Mouse (Mus musculus) brain, embryonic 18.5 days (tissue): ENCODE measurements around the gene Lclat1.
"Not testable (repeated sequence)": the region's sequence is repeated elsewhere in the genome, so short reads cannot be mapped to it uniquely, and the experiment has no call there.

ENCODE experiments used
- DNase-seq: peaks from one replicate; pipeline ENCODE4 v3.0.0-alpha.2; 2012; ENCODE audit warnings: low read depth, low spot score

Lclat1 gene

GRCm38 (mm10) chr17:73238501-73238900, 130.7 kb downstream of the Lclat1 start:
- DNase-seq = no peak

DNA sequence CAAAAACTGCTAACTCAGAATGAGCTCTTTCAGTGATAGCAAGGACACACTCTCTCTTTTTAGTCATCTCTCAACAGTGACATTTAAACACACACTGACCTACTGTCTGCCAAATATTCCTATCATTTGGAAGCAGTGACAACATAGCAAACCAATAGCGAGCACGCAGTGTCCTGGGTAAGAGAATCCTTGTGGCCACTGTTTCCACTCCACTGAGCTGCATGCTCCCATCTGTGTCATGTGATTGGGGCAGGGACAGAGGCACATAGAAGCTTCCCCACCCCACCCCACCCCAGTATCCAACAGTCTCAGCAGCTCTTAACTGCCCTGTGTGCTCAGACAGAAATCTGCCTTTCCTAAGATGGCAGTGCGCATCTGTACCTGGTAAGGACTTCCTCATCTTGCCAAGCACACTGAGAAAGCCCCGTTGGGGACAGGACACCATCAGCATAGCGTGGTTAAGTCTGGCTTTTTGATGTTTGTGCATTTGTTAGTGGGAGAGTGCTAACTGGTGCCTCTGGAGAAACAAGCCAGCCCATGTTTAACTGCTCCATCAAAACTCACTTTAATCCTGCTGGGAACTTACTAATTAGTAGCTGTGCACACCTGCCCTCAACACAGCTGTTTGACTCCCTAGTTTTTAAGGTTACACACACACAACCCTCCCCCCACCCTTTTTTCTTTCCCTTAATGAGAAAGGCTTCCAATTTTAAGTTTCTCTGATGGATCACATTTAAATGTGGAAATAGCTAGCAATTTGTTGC, 133.5 kb downstream of the Lclat1 start:
- DNase-seq = no peak

GRCm38 (mm10) chr17:73243676-73244075, 135.9 kb downstream of the Lclat1 start:
- no peak for DNase-seq

DNA sequence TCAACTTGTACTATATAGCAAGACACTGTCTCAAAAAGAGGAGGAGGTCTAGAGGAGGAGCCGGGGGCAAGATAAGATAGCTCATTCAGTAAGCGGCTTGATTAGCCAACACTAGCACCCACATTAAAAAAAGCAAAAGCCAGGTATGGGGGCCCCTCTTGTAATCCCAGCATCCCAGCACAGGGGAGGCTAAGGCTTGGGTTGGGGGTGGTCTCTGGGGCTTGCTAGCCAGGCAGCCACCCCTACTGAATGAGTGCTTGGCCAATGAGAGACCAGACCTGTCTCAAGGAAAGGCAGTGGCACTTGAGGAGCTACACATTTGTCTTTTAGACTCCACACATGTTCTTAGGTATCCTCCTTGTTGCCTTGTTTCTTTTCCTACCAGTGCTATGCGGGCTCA, 136.8 kb downstream of the Lclat1 start:
- DNase-seq = no peak

DNA sequence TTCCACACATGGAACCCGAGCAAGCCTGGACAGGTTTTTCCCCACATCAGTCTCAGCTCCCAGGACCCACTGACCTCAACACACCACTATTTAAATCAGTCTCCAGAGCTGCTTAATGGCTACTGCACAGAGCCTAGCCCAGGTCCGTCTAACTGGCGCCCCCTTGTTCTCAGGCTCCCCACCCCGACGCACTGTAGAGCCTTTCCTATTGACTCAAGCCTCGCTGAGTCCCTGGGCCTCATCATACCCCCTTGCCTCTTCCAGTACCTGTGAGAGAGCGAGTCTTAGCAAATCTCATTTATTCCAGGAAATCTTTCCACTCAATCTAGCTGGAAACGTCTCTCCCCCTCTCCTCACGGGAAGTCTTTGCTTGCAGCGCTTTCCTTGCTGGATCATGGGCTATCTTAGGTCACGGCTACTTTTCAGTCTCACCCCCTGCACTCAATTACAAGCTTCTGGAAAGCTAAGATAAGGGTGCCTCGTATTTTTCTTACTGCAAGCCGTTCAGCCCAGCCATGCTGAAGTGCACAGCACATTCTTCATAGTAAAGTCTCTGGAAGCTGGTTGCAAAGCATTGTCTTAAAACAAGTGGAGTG, 137.4 kb downstream of the Lclat1 start:
- DNase-seq = no peak

GRCm38 (mm10) chr17:73246036-73246435, 138.3 kb downstream of the Lclat1 start:
- no peak for DNase-seq

- no peak for DNase-seq
Observed at GRCm38 (mm10) chr17:73246926-73247325, 139.1 kb downstream of the Lclat1 start.

DNA sequence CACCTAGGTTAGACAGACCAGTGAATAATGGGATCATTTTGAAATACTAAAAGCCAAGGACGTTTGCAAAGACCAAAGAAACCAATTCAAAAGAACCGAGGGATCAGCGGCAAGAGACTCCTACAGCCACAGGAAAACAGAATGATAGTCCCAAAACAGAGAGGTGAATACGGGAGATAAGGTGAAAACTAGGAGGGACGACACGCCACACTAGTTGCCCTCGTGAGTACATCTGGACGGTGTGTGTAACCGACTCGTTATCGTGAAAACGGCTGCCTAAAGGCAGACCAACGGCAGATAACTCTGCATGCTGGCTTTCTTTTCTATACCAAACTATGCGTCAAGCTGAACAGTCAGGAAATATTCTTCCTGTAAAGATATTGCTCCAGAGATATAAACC, 140.0 kb downstream of the Lclat1 start:
- DNase-seq = no peak

DNA sequence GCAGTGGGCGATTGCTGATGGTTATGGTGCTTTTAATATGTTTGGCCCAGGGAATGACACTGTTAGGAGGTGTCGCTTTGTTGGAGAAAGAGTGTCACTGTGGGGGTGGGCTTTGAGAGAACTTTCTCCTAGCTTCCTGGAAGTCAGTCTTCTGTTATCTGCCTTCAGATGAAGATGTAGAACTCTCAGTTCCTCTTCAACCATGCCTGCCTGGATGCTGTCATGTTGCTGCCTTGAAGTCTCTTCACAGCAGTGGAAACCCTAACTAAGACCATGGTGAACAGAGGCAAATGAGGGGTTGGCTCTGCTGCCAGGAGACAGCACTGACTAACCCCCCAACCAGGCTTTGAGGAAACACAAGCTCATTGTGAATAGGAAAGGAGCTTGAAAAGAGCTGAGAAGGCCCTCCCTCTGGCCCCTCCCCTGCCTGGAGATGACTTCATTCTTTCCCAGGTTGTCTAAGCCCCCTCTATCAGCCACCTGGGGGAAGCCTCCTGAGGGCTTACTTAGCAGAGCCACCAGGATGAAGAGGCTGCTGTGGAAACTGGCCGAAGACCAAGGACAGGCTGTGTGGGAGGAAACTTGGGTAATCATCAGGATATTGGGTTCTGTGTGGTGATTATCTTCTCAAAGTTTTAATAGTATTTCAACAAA, 142.8 kb downstream of the Lclat1 start:
- no peak for DNase-seq

DNA sequence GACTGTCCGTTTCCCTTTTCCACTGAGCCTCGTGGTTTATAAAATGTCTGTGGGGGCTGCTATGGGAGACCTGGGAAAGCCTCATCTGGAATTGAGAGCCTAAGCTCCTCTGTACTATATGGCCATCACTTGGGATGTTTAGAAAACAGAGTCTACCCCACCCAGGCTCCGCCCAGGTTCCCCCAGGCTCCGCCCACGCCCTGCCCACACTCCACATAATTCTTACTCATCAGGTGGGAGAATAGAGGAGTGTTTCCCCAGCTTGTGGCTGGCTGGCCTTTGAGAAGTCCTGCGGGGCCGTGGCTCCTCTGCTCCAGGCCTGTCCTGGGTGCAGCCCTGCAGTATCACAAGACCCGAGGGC, 143.3 kb downstream of the Lclat1 start:
- no peak for DNase-seq

DNA sequence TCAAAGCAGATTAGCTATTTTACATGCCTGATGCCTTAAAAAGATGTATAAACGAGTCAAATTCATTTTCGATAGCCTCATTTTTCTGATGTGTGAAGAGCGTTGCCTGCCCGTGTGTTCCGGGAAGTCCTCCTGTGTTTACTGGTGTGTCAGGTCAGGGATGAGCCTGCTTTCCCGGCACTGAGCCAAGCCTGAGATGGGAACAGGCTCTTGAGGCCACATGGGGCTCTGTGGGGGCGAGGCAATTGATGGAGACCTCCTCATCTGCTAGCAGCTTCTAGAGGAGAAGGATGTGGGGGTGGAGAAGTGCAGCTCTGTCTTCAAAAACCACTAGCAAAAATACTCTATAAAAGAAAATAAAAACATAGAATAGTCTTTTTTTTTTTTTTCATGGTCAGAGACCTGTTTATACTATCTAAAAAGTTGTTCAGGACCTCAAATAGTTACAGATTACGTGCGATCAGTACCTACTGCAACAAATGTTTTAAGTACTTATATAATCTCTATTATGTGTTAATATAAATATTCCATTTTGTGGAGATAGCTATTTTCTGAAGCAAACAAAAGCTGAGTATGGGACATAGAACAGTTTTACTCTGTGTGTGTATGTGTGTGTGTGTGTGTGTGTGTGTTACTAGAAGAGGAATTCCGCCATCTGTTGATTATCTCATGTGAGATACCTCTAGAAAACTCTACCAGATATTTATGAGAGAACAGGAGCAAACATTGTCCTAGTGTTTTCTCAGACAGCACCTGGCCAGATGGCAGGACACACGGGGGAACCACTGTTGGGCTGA, 144.2 kb downstream of the Lclat1 start:
- DNase-seq = no peak

DNA sequence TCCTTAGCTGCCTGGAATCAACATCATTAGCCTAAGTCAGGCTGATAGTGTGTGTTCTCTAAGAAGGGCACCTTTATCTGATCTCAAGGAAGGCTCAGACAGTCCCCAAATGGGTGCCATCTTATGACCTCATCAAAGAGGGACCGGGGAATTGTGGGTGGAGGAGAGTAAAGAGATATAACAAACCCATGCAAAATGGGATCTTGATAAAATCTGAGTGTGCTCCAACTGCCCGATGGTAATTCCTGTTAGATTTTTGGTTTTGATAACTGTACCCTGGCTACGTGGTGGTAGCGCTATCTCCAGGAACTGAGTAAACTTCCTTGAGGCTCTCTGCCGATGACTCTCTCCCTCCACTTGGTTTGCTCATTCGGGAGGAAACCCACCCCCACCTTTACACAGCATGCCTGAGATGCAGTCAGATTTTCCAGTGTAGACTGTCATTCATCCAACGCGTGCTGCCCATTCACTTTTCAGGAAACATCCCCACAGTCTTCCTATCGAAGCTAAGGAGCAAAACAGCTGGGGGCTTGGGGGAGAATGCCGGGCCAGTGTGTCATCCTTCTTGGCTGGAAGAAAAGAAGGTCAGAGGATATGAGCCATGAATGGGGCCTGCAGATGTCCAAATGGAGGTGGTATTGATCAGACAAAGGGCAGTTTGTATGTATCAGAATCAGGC, 145.6 kb downstream of the Lclat1 start:
- DNase-seq = no peak

- no peak for DNase-seq
Observed at GRCm38 (mm10) chr17:73255801-73256200, 148.0 kb downstream of the Lclat1 start.

DNA sequence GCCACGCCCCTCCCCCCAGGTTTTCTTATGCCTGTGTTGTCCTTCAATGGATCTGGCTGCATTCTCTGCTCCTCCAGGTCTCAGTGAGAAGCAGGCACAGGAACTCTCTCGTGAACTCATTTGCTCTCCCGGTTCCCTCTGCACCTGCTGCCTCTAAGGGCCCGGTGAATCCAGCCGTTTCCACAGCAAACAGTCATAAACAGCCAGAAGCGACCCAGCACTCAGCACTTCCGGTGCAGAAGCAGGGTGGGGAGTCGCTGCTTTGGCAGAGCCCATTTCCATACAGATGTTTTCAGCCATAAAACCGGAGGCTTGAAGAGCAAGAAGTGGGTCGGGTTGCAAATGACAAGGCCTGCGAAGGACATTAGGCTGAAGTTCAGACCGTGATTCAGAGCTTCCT, 150.8 kb downstream of the Lclat1 start:
- no peak for DNase-seq

DNA sequence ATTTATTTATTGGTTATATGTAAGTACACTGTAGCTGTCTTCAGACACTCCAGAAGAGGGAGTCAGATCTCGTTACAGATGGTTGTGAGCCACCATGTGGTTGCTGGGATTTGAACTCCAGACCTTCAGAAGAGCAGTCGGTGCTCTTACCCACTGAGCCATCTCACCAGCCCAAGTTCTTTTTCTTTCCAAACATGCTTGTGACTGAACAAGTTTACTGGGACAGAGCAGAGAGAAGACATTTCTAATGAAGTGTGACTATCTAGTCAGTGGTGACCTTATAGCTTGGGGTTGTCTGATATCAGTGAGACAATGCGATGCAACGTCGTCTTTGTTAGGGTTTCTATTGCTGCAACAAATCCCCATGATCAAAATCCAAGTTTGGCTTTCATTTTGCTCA, 151.5 kb downstream of the Lclat1 start:
- not testable (repeated sequence) for DNase-seq

DNA sequence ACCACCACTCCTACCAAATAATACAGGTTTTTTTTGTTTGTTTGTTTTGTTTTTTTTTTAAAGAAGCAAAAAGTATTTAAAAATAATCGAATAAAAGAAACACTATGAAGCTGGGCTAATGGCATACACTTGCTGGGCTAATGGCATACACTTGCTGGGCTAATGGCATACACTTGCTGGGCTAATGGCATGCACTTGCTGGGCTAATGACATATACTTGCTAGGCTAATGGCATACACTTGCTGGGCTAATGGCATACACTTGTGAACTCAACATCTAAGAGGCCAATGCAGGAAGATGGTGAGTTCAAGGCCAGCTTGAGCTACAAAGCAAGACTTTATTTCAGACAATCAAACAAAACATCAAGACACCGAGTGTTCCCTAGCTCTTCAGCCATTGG, 154.8 kb downstream of the Lclat1 start:
- DNase-seq = no peak

- DNase-seq = no peak
Observed at GRCm38 (mm10) chr17:73263077-73263501, 155.3 kb downstream of the Lclat1 start.

DNA sequence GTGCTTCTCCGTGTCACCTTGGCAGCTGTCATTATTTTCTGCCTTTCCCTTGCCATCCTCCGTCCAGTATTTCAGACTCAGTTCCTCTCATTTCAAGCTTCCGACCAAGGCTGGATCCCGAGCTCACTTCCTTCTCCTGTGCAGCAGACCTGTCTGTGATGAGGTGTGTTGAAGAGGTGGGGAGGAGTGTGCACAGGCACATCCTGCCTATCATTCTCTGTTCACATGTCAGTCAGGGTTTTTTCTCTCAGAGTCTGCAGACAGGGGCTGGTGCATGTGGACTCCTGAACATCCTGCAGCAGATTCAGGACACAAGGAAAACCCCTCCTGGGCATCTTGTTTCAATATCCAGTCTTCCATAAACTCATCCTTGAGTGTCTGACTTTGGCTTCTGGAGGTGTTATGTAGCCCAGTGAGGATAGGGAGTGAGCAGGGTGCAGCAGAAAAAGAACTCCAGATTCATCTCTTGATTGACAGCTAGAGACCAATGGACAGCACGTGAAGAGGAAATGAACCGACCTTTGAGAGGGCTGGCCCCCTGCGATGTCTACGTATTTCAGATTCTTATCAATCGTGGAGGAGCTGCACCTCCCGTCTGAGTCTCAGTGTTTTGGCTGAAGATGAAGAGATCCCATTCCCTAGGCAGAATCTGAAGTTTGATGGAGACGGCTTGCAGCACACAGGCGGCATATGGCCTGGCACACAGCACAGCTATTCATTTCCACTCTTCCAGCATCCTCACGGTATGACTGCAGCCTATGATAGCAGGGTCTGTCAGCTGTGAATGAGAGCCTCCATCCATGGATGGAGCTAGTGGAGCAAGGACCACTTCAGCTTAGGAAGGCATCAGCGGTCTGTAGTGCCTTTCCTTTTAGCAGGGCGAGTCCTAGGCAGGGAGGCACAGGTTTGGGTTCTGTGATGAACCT, 163.3 kb downstream of the Lclat1 start:
- DNase-seq = no peak

DNA sequence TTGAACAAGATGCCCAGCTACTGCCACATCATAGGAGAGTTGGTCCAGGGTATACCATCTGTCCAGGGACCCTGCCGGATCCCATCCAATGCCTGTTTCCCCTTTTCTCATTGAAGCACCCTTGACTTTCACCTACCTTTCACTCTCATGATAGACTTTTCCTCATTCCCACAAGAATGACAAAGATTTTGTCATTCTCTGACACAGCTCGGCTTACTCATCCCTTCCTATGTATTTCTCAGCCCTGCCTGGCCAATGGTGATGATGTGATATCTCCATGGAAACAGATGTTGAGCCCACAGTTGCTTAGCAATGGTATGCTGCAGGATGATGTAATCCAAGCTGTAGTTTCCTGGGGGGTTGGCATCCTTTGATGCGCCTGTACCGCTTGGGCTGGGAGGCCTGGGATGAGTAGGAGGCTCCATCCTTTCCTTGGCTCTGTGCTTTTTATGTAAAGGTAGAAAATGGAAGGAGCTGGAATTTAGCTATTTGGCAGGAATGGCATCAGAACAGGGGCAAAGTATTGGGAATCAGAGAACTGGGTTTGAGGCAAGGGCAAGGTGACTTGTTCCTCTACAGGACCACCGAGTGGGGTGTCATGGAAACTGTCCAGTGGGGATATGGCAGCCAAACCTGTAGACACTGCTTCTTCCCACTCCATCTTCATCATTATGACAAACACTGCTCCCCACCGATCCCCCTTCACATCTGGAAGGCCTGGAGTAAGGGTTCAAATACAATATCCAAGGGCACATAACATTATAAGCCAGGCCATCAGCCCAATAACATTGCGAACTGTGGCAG, 164.2 kb downstream of the Lclat1 start:
- peak; percentile 60 for DNase-seq

GRCm38 (mm10) chr17:73273809-73274208, 166.0 kb downstream of the Lclat1 start:
- DNase-seq = no peak
